Mouse (Mus musculus) spleen, postnatal 10 days (tissue): ENCODE data around the gene Ubqln4.
"Not testable (repeated sequence)": the region's sequence is repeated elsewhere in the genome, so short reads cannot be mapped to it uniquely, and the experiment has no call there.

Experiments used
- DNase-seq, 2 experiments: peaks; one replicate each; pipeline ENCODE4 v3.0.0; 2021 to 2022; ENCODE audit warnings: low spot score in 2 of 2

Gene Ubqln4

GRCm38 (mm10) chr3:88602466-88602865 lies 48.9 kb downstream of the Ubqln4 start:
- DNase-seq: no peak

GRCm38 (mm10) chr3:88603714-88604161 lies 50.2 kb downstream of the Ubqln4 start:
- DNase-seq: peak; percentile 59 to 82

- no peak for DNase-seq
Measured at GRCm38 (mm10) chr3:88604863-88605262, 51.3 kb downstream of the Ubqln4 start.

GRCm38 (mm10) chr3:88605666-88606065 lies 52.1 kb downstream of the Ubqln4 start, which contains the start of gene Arhgef2:
TSS of gene Arhgef2 (plus strand) at chr3:88605966.
- DNase-seq: not testable (repeated sequence)

GRCm38 (mm10) chr3:88607065-88607757 lies 53.7 kb downstream of the Ubqln4 start:
- DNase-seq: peak; percentile 84 to 89

GRCm38 (mm10) chr3:88607758-88608138 lies 54.2 kb downstream of the Ubqln4 start:
- DNase-seq: no peak

GRCm38 (mm10) chr3:88609066-88609465 lies 55.5 kb downstream of the Ubqln4 start:
- DNase-seq: no peak

- DNase-seq: no peak
Measured at GRCm38 (mm10) chr3:88614418-88614817, 60.9 kb downstream of the Ubqln4 start.

- no peak for DNase-seq
Measured at GRCm38 (mm10) chr3:88615117-88615516, 61.6 kb downstream of the Ubqln4 start.

GRCm38 (mm10) chr3:88615902-88616391 lies 62.4 kb downstream of the Ubqln4 start:
- no peak for DNase-seq

GRCm38 (mm10) chr3:88616951-88617500 lies 63.5 kb downstream of the Ubqln4 start:
- DNase-seq: no peak

GRCm38 (mm10) chr3:88618074-88618871 lies 64.7 kb downstream of the Ubqln4 start:
- DNase-seq: no peak
